Mouse (Mus musculus) hindbrain, embryonic 16.5 days (tissue): ENCODE measurements around the gene Aldoart2. TPM values are rescaled to one million over a fixed set of nuclear protein-coding genes. Genes with fewer than 3 reads are reported as not detected.
A peak's percentile ranks its signal among the peaks of the same experiment; 100 is the strongest.
"Not testable (repeated sequence)": the region's sequence is repeated elsewhere in the genome, so short reads cannot be mapped to it uniquely, and the experiment has no call there.

ENCODE experiments used
- ATAC-seq: fragments of 200-750 bp; cut with Nextera tagmentation; 2 replicates; pipeline ENCODE4 v1.8.0; 2017; ENCODE audit warnings: moderate TSS enrichment, moderate library complexity
- H3K27ac ChIP-seq: fragments of 300-500 bp; sonication (generic); 2 replicates; pipeline ENCODE4 v1.5.1; 2014; ENCODE audit warnings: low read depth, mild to moderate bottlenecking, control low read depth, low read length, moderate library complexity
- H3K27me3 ChIP-seq: fragments of 300-500 bp; sonication (generic); replicated peaks from 2 replicates; pipeline ENCODE4 v1.6.1; 2014; ENCODE audit warnings: low read length; ENCODE audit not compliant: control insufficient read depth, insufficient read depth
- H3K36me3 ChIP-seq: fragments of 300-500 bp; sonication (generic); 2 replicates; pipeline ENCODE4 v1.6.1; 2014; ENCODE audit warnings: mild to moderate bottlenecking, low read length, moderate library complexity, mixed read lengths; ENCODE audit not compliant: control insufficient read depth, insufficient read depth
- H3K4me1 ChIP-seq: fragments of 300-500 bp; sonication (generic); 2 replicates; pipeline ENCODE4 v1.6.1; 2014; ENCODE audit warnings: low read depth, low read length; ENCODE audit not compliant: control insufficient read depth, insufficient read depth
- H3K4me2 ChIP-seq: fragments of 300-500 bp; sonication (generic); 2 replicates; pipeline ENCODE4 v1.6.1; 2014; ENCODE audit warnings: mild to moderate bottlenecking, low read length, control low read depth, moderate library complexity
- H3K4me3 ChIP-seq: fragments of 300-500 bp; sonication (generic); 2 replicates; pipeline ENCODE4 v1.5.1; 2014; ENCODE audit warnings: mild to moderate bottlenecking, low read length, control low read depth, moderate library complexity
- H3K9ac ChIP-seq: fragments of 300-500 bp; sonication (generic); 2 replicates; pipeline ENCODE4 v1.6.1; 2014; ENCODE audit warnings: low read depth, mild to moderate bottlenecking, control low read depth, low read length, moderate library complexity
- H3K9me3 ChIP-seq: fragments of 300-500 bp; sonication (generic); 2 replicates; pipeline ENCODE4 v1.6.1; 2014; ENCODE audit warnings: mild to moderate bottlenecking, low read length, moderate library complexity; ENCODE audit not compliant: control insufficient read depth
- WGBS: fragments of 180-500 bp; shearing (Covaris S2); extraction: QIAGEN DNeasy Blood & Tissue Kit; methylation state at CpG from one replicate; pipeline ENCODE4 v1.1.7; 2014; 5-methylcytosine and 5-hydroxymethylcytosine counted together
- polyA plus RNA-seq: library from polyadenylated mRNA; unstranded; fragments of >200 nt; fragmentation: Nextera tagmentation; extraction: Ambion mirVana; gene quantifications from 2 replicates; pipeline ENCODE4 v1.2.1, GENCODE M21; 2015

Aldoart2 gene
- not detected in 2 replicates for polyA plus RNA-seq

- 96% methylated on average over 19 of the region's 19 CpGs for WGBS
- no peak within 1 kb of the TSS for H3K9ac ChIP-seq
- H3K36me3 ChIP-seq, result no peaks in the 10 kb centered on the region
- H3K4me2 ChIP-seq, result no peak within 1 kb of the TSS
- H3K4me3 ChIP-seq, result no peak within 1 kb of the TSS
- H3K4me1 ChIP-seq, result peaks cover 2% of the 10 kb centered on the region
- H3K9me3 ChIP-seq, result no peaks in the 10 kb centered on the region
- ATAC-seq, result no peak
- no peaks in the 10 kb centered on the region for H3K27me3 ChIP-seq
- no peak within 1 kb of the TSS for H3K27ac ChIP-seq
Observed at GRCm38 (mm10) chr12:55565206-55565605, at the start of gene Aldoart2. Aldoart2 (plus strand) TSS chr12:55565239.

- H3K36me3 ChIP-seq, result no peaks in the 10 kb centered on the region
- no peak overlapping the region for H3K9ac ChIP-seq
- H3K4me3 ChIP-seq, result no peak overlapping the region
- peak overlapping the region; percentile 41 for H3K4me2 ChIP-seq
- 33% methylated on average over 15 of the region's 15 CpGs for WGBS
- no peaks in the 10 kb centered on the region for H3K4me1 ChIP-seq
- peak; percentile 78 for ATAC-seq
- no peaks in the 10 kb centered on the region for H3K9me3 ChIP-seq
- H3K27ac ChIP-seq, result no peak overlapping the region
- no peaks in the 10 kb centered on the region for H3K27me3 ChIP-seq
Observed at GRCm38 (mm10) chr12:55518061-55518738, 46.8 kb upstream of the Aldoart2 start.

- H3K4me1 ChIP-seq, result peaks cover 6% of the 10 kb centered on the region
- H3K9ac ChIP-seq, result peak overlapping the region; percentile 27
- ATAC-seq, result peak; percentile 79
- no peak overlapping the region for H3K4me3 ChIP-seq
- no peaks in the 10 kb centered on the region for H3K9me3 ChIP-seq
- H3K27me3 ChIP-seq, result no peaks in the 10 kb centered on the region
- H3K4me2 ChIP-seq, result peak overlapping the region; percentile 23
- H3K36me3 ChIP-seq, result no peaks in the 10 kb centered on the region
- H3K27ac ChIP-seq, result 0 out of 2 replicates have a peak overlapping the region, but pooled peaks have one; percentile 23
- 46% methylated on average over 15 of the region's 15 CpGs for WGBS
Observed at GRCm38 (mm10) chr12:55526983-55527752, 37.9 kb upstream of the Aldoart2 start.

GRCm38 (mm10) chr12:55536537-55537135, 28.4 kb upstream of the Aldoart2 start:
- Histone ChIP-seq H3K9ac (no peak overlapping the region), H3K4me3 (peak overlapping the region; percentile 19; the same call in 1 of the 2 replicates), H3K36me3 (no peaks in the 10 kb centered on the region), H3K27me3 (no peaks in the 10 kb centered on the region; the same call in none of the 2 replicates), H3K27ac (no peak overlapping the region), H3K4me1 (peaks cover 5% of the 10 kb centered on the region), H3K4me2 (peak overlapping the region; percentile 50), H3K9me3 (no peaks in the 10 kb centered on the region)
- WGBS, result 4% methylated on average over 14 of the region's 14 CpGs
- peak; percentile 72; the same call in 1 of the 2 replicates for ATAC-seq

GRCm38 (mm10) chr12:55537742-55538141, 27.3 kb upstream of the Aldoart2 start:
- peaks cover 5% of the 10 kb centered on the region for H3K4me1 ChIP-seq
- H3K9ac ChIP-seq, result no peak overlapping the region
- no peak for ATAC-seq
- H3K9me3 ChIP-seq, result no peaks in the 10 kb centered on the region
- H3K4me2 ChIP-seq, result no peak overlapping the region
- H3K27me3 ChIP-seq, result no peaks in the 10 kb centered on the region; the same call in none of the 2 replicates
- no peaks in the 10 kb centered on the region for H3K36me3 ChIP-seq
- no peak overlapping the region for H3K27ac ChIP-seq
- H3K4me3 ChIP-seq, result no peak overlapping the region
- WGBS, result 31% methylated on average over 7 of the region's 7 CpGs

GRCm38 (mm10) chr12:55538328-55538971, 26.6 kb upstream of the Aldoart2 start:
- no peaks in the 10 kb centered on the region; the same call in none of the 2 replicates for H3K27me3 ChIP-seq
- H3K36me3 ChIP-seq, result no peaks in the 10 kb centered on the region
- no peak overlapping the region for H3K4me2 ChIP-seq
- no peak overlapping the region for H3K27ac ChIP-seq
- H3K4me1 ChIP-seq, result peaks cover 5% of the 10 kb centered on the region
- peak; percentile 81 for ATAC-seq
- no peaks in the 10 kb centered on the region for H3K9me3 ChIP-seq
- H3K9ac ChIP-seq, result no peak overlapping the region
- WGBS, result 89% methylated on average over 1 of the region's 1 CpGs
- H3K4me3 ChIP-seq, result no peak overlapping the region

- Histone ChIP-seq H3K4me1 (peaks cover 5% of the 10 kb centered on the region), H3K9me3 (0 out of 2 replicates have a peak, but pooled peaks cover 2% of the 10 kb centered on the region), H3K9ac (no peak overlapping the region), H3K4me2 (no peak overlapping the region), H3K36me3 (no peaks in the 10 kb centered on the region), H3K4me3 (no peak overlapping the region), H3K27ac (no peak overlapping the region), H3K27me3 (no peaks in the 10 kb centered on the region; the same call in 1 of the 2 replicates)
- WGBS, result 55% methylated on average over 8 of the region's 8 CpGs
- no peak for ATAC-seq
Observed at GRCm38 (mm10) chr12:55539157-55539556, 25.9 kb upstream of the Aldoart2 start.

- H3K4me1 ChIP-seq, H3K4me3 ChIP-seq, ATAC-seq, H3K36me3 ChIP-seq, H3K27ac ChIP-seq, H3K4me2 ChIP-seq, H3K9me3 ChIP-seq, H3K27me3 ChIP-seq, H3K9ac ChIP-seq: not testable (repeated sequence)
- WGBS, result 85% methylated on average over 6 of the region's 6 CpGs
Observed at GRCm38 (mm10) chr12:55554901-55555300, 10.1 kb upstream of the Aldoart2 start.
